Mouse (Mus musculus) neural tube, embryonic 15.5 days (tissue): ENCODE measurements around the gene Sptlc3. TPM values are rescaled to one million over a fixed set of nuclear protein-coding genes. Genes with fewer than 3 reads are reported as not detected.
A peak's percentile ranks its signal among the peaks of the same experiment; 100 is the strongest.

Experiments used
- ATAC-seq: fragments of 200-750 bp; cut with Nextera tagmentation; 2 replicates; pipeline ENCODE4 v1.8.0; 2017; ENCODE audit warnings: mild to moderate bottlenecking, moderate TSS enrichment, moderate library complexity; ENCODE audit not compliant: low FRiP score
- H3K27ac ChIP-seq: fragments of 300-500 bp; sonication (generic); replicated peaks from 2 replicates; pipeline ENCODE4 v1.5.1; 2015; ENCODE audit warnings: mild to moderate bottlenecking, inconsistent platforms
- H3K27me3 ChIP-seq: fragments of 300-500 bp; sonication (generic); replicated peaks from 2 replicates; pipeline ENCODE4 v1.6.1; 2015; ENCODE audit warnings: inconsistent platforms
- H3K36me3 ChIP-seq: fragments of 300-500 bp; sonication (generic); 2 replicates; pipeline ENCODE4 v1.6.1; 2015; ENCODE audit warnings: inconsistent platforms
- H3K4me1 ChIP-seq: fragments of 300-500 bp; sonication (generic); 2 replicates; pipeline ENCODE4 v1.6.1; 2015; ENCODE audit warnings: inconsistent platforms
- H3K4me2 ChIP-seq: fragments of 300-500 bp; sonication (generic); 2 replicates; pipeline ENCODE4 v1.6.1; 2015; ENCODE audit warnings: inconsistent platforms, mild to moderate bottlenecking, moderate library complexity
- H3K4me3 ChIP-seq: fragments of 300-500 bp; sonication (generic); replicated peaks from 2 replicates; pipeline ENCODE4 v1.5.1; 2015; ENCODE audit warnings: mild to moderate bottlenecking, inconsistent platforms
- H3K9ac ChIP-seq: fragments of 300-500 bp; sonication (generic); replicated peaks from 2 replicates; pipeline ENCODE4 v1.6.1; 2015; ENCODE audit warnings: mild to moderate bottlenecking, inconsistent platforms
- H3K9me3 ChIP-seq: fragments of 300-500 bp; sonication (generic); replicated peaks from 2 replicates; pipeline ENCODE4 v1.6.1; 2016; ENCODE audit warnings: inconsistent platforms
- WGBS: fragments of 180-500 bp; shearing (Covaris S2); methylation state at CpG from one replicate; pipeline ENCODE4 v1.1.7; 2015; ENCODE audit warnings: mixed read lengths; 5-methylcytosine and 5-hydroxymethylcytosine counted together
- polyA plus RNA-seq: library from polyadenylated mRNA; unstranded; fragments of >200 nt; fragmentation: Nextera tagmentation; extraction: Ambion mirVana; gene quantifications from 2 replicates; pipeline ENCODE4 v1.2.1, GENCODE M21; 2015

The Sptlc3 gene
- 0.19 and 0.46 TPM in 2 replicates for polyA plus RNA-seq

GRCm38 (mm10) chr2:139493836-139494235 lies at the start of gene Sptlc3:
Gene Sptlc3, plus strand, starts transcription at chr2:139493913.
- no peak for ATAC-seq
- no peak within 1 kb of the TSS for H3K9ac ChIP-seq
- 66% methylated on average over 5 of the region's 5 CpGs for WGBS

GRCm38 (mm10) chr2:139467726-139468125 lies 26.0 kb upstream of the Sptlc3 start:
- no peak overlapping the region for H3K4me2 ChIP-seq
- no peaks in the 10 kb centered on the region for H3K9me3 ChIP-seq
- 77% methylated on average over 4 of the region's 4 CpGs for WGBS
- H3K9ac ChIP-seq, result no peak overlapping the region
- H3K27me3 ChIP-seq, result no peaks in the 10 kb centered on the region
- no peak for ATAC-seq
- no peak overlapping the region for H3K27ac ChIP-seq
- H3K36me3 ChIP-seq, result no peaks in the 10 kb centered on the region
- no peak overlapping the region for H3K4me3 ChIP-seq
- no peaks in the 10 kb centered on the region for H3K4me1 ChIP-seq

More at GRCm38 (mm10) chr2:139493836-139494235, at the start of gene Sptlc3:
- H3K36me3 ChIP-seq, result no peaks in the 10 kb centered on the region
- no peak within 1 kb of the TSS for H3K4me2 ChIP-seq
- no peaks in the 10 kb centered on the region for H3K4me1 ChIP-seq
- H3K27me3 ChIP-seq, result no peaks in the 10 kb centered on the region
- no peak within 1 kb of the TSS for H3K27ac ChIP-seq
- no peaks in the 10 kb centered on the region for H3K9me3 ChIP-seq
- no peak within 1 kb of the TSS for H3K4me3 ChIP-seq

- Histone ChIP-seq H3K4me1 (no peaks in the 10 kb centered on the region), H3K27me3 (no peaks in the 10 kb centered on the region), H3K4me3 (no peak overlapping the region), H3K9me3 (no peaks in the 10 kb centered on the region), H3K36me3 (no peaks in the 10 kb centered on the region), H3K4me2 (no peak overlapping the region), H3K9ac (no peak overlapping the region), H3K27ac (no peak overlapping the region)
- no peak for ATAC-seq
- WGBS, result 81% methylated on average over 5 of the region's 5 CpGs
Measured at GRCm38 (mm10) chr2:139488708-139489107, 5.0 kb upstream of the Sptlc3 start.

GRCm38 (mm10) chr2:139494629-139495028 lies 916 bp downstream of the Sptlc3 start:
- Histone ChIP-seq H3K4me3 (no peak overlapping the region), H3K27me3 (no peaks in the 10 kb centered on the region), H3K9ac (no peak overlapping the region), H3K4me2 (no peak overlapping the region), H3K36me3 (no peaks in the 10 kb centered on the region), H3K27ac (no peak overlapping the region), H3K9me3 (no peaks in the 10 kb centered on the region), H3K4me1 (no peaks in the 10 kb centered on the region)
- ATAC-seq, result no peak
- 27% methylated on average over 5 of the region's 5 CpGs for WGBS

GRCm38 (mm10) chr2:139561966-139562505 lies 68.3 kb downstream of the Sptlc3 start:
- Histone ChIP-seq H3K27me3 (no peaks in the 10 kb centered on the region), H3K36me3 (no peaks in the 10 kb centered on the region), H3K9ac (no peak overlapping the region), H3K4me3 (no peak overlapping the region), H3K9me3 (no peaks in the 10 kb centered on the region), H3K27ac (no peak overlapping the region), H3K4me1 (no peaks in the 10 kb centered on the region), H3K4me2 (no peak overlapping the region)
- ATAC-seq, result no peak
- 77% methylated on average over 5 of the region's 5 CpGs for WGBS

- WGBS, result 12% methylated on average over 3 of the region's 3 CpGs
- no peak overlapping the region for H3K4me3 ChIP-seq
- no peak overlapping the region for H3K4me2 ChIP-seq
- H3K9ac ChIP-seq, result no peak overlapping the region
- no peaks in the 10 kb centered on the region for H3K9me3 ChIP-seq
- no peaks in the 10 kb centered on the region for H3K27me3 ChIP-seq
- H3K27ac ChIP-seq, result no peak overlapping the region
- H3K36me3 ChIP-seq, result no peaks in the 10 kb centered on the region
- no peaks in the 10 kb centered on the region for H3K4me1 ChIP-seq
- ATAC-seq, result no peak
Measured at GRCm38 (mm10) chr2:139579280-139579679, 85.6 kb downstream of the Sptlc3 start.

- Histone ChIP-seq H3K4me1 (no peaks in the 10 kb centered on the region), H3K4me3 (no peak overlapping the region), H3K9ac (no peak overlapping the region), H3K4me2 (no peak overlapping the region), H3K27me3 (no peaks in the 10 kb centered on the region), H3K36me3 (no peaks in the 10 kb centered on the region), H3K27ac (no peak overlapping the region), H3K9me3 (no peaks in the 10 kb centered on the region)
- 63% methylated on average over 6 of the region's 6 CpGs for WGBS
- no peak for ATAC-seq
Measured at GRCm38 (mm10) chr2:139582766-139583165, 89.1 kb downstream of the Sptlc3 start.

GRCm38 (mm10) chr2:139587660-139588200 lies 94.0 kb downstream of the Sptlc3 start:
- Histone ChIP-seq H3K9ac (no peak overlapping the region), H3K4me1 (no peaks in the 10 kb centered on the region), H3K36me3 (no peaks in the 10 kb centered on the region), H3K9me3 (no peaks in the 10 kb centered on the region), H3K4me2 (no peak overlapping the region), H3K27me3 (no peaks in the 10 kb centered on the region), H3K27ac (no peak overlapping the region), H3K4me3 (no peak overlapping the region)
- no peak for ATAC-seq
- WGBS, result 86% methylated on average over 2 of the region's 2 CpGs

- 46% methylated on average over 4 of the region's 4 CpGs for WGBS
- no peaks in the 10 kb centered on the region for H3K27me3 ChIP-seq
- no peak overlapping the region for H3K4me3 ChIP-seq
- H3K4me1 ChIP-seq, result no peaks in the 10 kb centered on the region
- no peaks in the 10 kb centered on the region for H3K9me3 ChIP-seq
- no peak for ATAC-seq
- H3K9ac ChIP-seq, result no peak overlapping the region
- no peak overlapping the region for H3K4me2 ChIP-seq
- no peaks in the 10 kb centered on the region for H3K36me3 ChIP-seq
- no peak overlapping the region for H3K27ac ChIP-seq
Measured at GRCm38 (mm10) chr2:139589905-139590304, 96.2 kb downstream of the Sptlc3 start.

- no peak overlapping the region for H3K4me2 ChIP-seq
- ATAC-seq, result peak; percentile 83
- no peaks in the 10 kb centered on the region for H3K36me3 ChIP-seq
- 44% methylated on average over 10 of the region's 10 CpGs for whole genome bisulfite sequencing
- H3K27me3 ChIP-seq, result no peaks in the 10 kb centered on the region
- H3K9me3 ChIP-seq, result no peaks in the 10 kb centered on the region
- no peak overlapping the region for H3K9ac ChIP-seq
- H3K27ac ChIP-seq, result no peak overlapping the region
- H3K4me3 ChIP-seq, result no peak overlapping the region
- H3K4me1 ChIP-seq, result no peaks in the 10 kb centered on the region
Measured at GRCm38 (mm10) chr2:139590888-139591698, 97.4 kb downstream of the Sptlc3 start.

GRCm38 (mm10) chr2:139592109-139592508 lies 98.4 kb downstream of the Sptlc3 start:
- Histone ChIP-seq H3K36me3 (no peaks in the 10 kb centered on the region), H3K27ac (no peak overlapping the region), H3K9ac (no peak overlapping the region), H3K4me3 (no peak overlapping the region), H3K4me1 (no peaks in the 10 kb centered on the region), H3K27me3 (no peaks in the 10 kb centered on the region), H3K4me2 (no peak overlapping the region), H3K9me3 (no peaks in the 10 kb centered on the region)
- 80% methylated on average over 7 of the region's 7 CpGs for WGBS
- ATAC-seq, result no peak

GRCm38 (mm10) chr2:139597229-139597628 lies 103.5 kb downstream of the Sptlc3 start:
- no peaks in the 10 kb centered on the region for H3K9me3 ChIP-seq
- no peaks in the 10 kb centered on the region for H3K36me3 ChIP-seq
- WGBS, result 97% methylated on average over 5 of the region's 5 CpGs
- no peak for ATAC-seq
- H3K9ac ChIP-seq, result no peak overlapping the region
- H3K4me3 ChIP-seq, result no peak overlapping the region
- H3K27ac ChIP-seq, result no peak overlapping the region
- no peaks in the 10 kb centered on the region; the same call in 1 of the 2 replicates for H3K27me3 ChIP-seq
- no peak overlapping the region for H3K4me2 ChIP-seq
- no peaks in the 10 kb centered on the region for H3K4me1 ChIP-seq
